Mouse (Mus musculus) C2C12 (cell line): ENCODE measurements around the gene Ctnnd2.

Experiments
- CEBPB ChIP-seq: IDR thresholded peaks from one replicate; pipeline ENCODE4 v1.6.1; 2011; ENCODE audit warnings: low read depth, mild to moderate bottlenecking, control low read depth, moderate library complexity
- CTCF ChIP-seq: IDR thresholded peaks from one replicate; pipeline ENCODE4 v1.5.1; 2011; ENCODE audit not compliant: control insufficient read depth, insufficient read depth, insufficient read length
- FOSL1 ChIP-seq: IDR thresholded peaks from one replicate; pipeline ENCODE4 v1.8.0; 2011; ENCODE audit warnings: mild to moderate bottlenecking, low read length; ENCODE audit not compliant: poor library complexity, insufficient read depth, severe bottlenecking
- MAX ChIP-seq: IDR thresholded peaks from one replicate; pipeline ENCODE4 v1.6.1; 2011; ENCODE audit warnings: mild to moderate bottlenecking, control low read depth
- MYOD1 ChIP-seq: IDR thresholded peaks from one replicate; pipeline ENCODE4 v1.6.1; 2011; ENCODE audit warnings: low read depth; ENCODE audit not compliant: control insufficient read depth, insufficient read length
- MYOG ChIP-seq: IDR thresholded peaks from one replicate; pipeline ENCODE4 v1.6.1; 2011; ENCODE audit not compliant: control insufficient read depth, insufficient read length; ENCODE audit errors: extremely low read depth
- USF1 ChIP-seq: IDR thresholded peaks from one replicate; pipeline ENCODE4 v1.6.1; 2011; ENCODE audit warnings: low read depth, mild to moderate bottlenecking, control low read depth, moderate library complexity

- TF ChIP-seq CTCF = no peak
- no peak for TF ChIP-seq USF1
- no peak for TF ChIP-seq MYOG
- TF ChIP-seq FOSL1 = no peak
- no peak for TF ChIP-seq CEBPB
- TF ChIP-seq MYOD1 = no peak
- TF ChIP-seq MAX = no peak
Observed at GRCm38 (mm10) chr15:30709026-30709753, 536.8 kb downstream of the Ctnnd2 start.
